Mouse (Mus musculus): ENCODE results near the gene Prr22. TPM values are rescaled to one million over a fixed set of nuclear protein-coding genes. Genes with fewer than 3 reads are reported as not detected.

Prr22 gene
- polyA plus RNA-seq, 1 experiment from 2014 or later = 2.3 TPM

DNA sequence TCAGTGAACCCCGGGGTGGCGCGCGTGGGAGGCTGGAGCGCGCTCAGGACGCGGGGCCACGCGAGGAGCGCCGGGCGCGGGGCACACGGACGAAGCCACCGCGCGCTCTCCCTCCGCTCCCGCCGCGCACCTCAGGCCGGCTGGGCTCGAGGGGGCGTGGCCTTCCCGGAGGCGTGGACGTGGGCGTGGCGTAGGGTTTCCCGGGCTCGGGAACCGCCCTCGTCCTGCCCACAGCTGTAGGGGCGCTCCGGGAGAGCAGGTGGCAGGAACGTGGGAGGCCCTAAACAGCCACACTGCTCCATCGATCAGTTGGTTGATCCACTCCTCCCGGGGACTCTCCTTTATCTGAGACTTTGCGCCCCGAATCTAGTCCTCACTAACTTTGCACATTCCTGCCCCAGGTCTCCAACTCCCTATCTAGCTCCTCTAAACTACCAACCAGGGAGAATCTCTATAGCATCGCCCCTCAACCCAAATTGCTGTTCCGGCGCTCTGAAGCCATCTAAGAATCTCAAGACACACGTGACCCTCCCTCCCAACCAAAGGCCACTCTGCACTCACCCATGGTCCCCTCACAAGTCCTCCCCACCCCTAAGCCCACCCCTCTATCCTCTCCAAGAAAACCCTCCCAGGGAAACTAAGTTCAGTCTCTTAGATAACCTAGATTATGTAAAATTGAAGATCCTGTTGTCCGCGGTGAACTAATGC is 12.5 kb upstream of the Prr22 start, which contains the start of gene Nrtn:
Gene Nrtn, minus strand, starts transcription at position 115 of the 708 bp plus-strand sequence.
- ATAC-seq (ENCODE audit: low FRiP score, low TSS enrichment) = peak; percentile 59

DNA sequence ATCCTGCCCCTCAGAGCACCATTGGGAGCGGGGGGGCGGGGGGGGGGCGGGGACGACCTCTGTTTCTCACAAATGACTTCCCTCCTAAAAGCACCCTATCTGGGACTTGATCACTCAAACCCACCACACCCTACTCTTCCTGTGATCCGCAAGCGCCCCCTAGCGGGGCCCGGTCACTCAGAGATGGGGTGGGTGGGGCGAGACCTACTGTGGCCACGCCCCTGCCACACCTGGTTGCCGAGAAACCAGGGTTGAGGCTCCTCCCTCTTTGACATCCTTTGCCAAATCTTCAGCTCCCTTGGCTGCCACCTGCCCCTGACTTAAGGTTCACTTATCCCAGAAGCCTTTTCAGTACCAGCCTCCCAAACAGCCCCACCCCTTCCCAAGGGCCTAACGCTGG is 11.9 kb upstream of the Prr22 start:
- 5% methylated on average over 12 of the region's 12 CpGs for WGBS
- Histone ChIP-seq H3K9ac (ENCODE audit: low read depth, low read length) (no peak overlapping the region), H3K9me3 (ENCODE audit: control insufficient read depth, low read length) (no peaks in the 10 kb centered on the region), H3K27me3 (ENCODE audit: control insufficient read depth, insufficient read depth, low read length) (peaks cover 41% of the 10 kb centered on the region), H3K4me2 (replicated peaks; ENCODE audit: low read depth, low read length) (0 out of 2 replicates have a peak overlapping the region, but pooled peaks have one; percentile 97), H3K4me1 (ENCODE audit: control insufficient read depth, insufficient read depth, low read length) (peaks cover 10% of the 10 kb centered on the region; the same call in 1 of the 2 replicates), H3K4me3 (ENCODE audit: low read length) (no peak overlapping the region), H3K27ac (ENCODE audit: low read depth, low read length) (no peak overlapping the region), H3K36me3 (ENCODE audit: control insufficient read depth, insufficient read depth, low read length) (no peaks in the 10 kb centered on the region)
- ATAC-seq (ENCODE audit: low FRiP score, low TSS enrichment) = 0 out of 2 replicates have a peak, but pooled peaks have one; percentile 14

More for the DNA sequence above, 12.5 kb upstream of the Prr22 start, which contains the start of gene Nrtn:
- Histone ChIP-seq H3K27ac (ENCODE audit: low read depth, low read length) (no peak within 1 kb of the TSS), H3K4me3 (ENCODE audit: low read length) (peak within 1 kb of the TSS; percentile 51), H3K9me3 (ENCODE audit: control insufficient read depth, low read length) (no peaks in the 10 kb centered on the region), H3K9ac (ENCODE audit: low read depth, low read length) (peak within 1 kb of the TSS; percentile 65), H3K36me3 (ENCODE audit: control insufficient read depth, insufficient read depth, low read length) (no peaks in the 10 kb centered on the region), H3K4me2 (replicated peaks; ENCODE audit: low read depth, low read length) (peak within 1 kb of the TSS; percentile 97), H3K27me3 (ENCODE audit: control insufficient read depth, insufficient read depth, low read length) (peaks cover 44% of the 10 kb centered on the region), H3K4me1 (ENCODE audit: control insufficient read depth, insufficient read depth, low read length) (peaks cover 9% of the 10 kb centered on the region; the same call in 1 of the 2 replicates)
- WGBS = under 1% methylated on average over 45 of the region's 48 CpGs

DNA sequence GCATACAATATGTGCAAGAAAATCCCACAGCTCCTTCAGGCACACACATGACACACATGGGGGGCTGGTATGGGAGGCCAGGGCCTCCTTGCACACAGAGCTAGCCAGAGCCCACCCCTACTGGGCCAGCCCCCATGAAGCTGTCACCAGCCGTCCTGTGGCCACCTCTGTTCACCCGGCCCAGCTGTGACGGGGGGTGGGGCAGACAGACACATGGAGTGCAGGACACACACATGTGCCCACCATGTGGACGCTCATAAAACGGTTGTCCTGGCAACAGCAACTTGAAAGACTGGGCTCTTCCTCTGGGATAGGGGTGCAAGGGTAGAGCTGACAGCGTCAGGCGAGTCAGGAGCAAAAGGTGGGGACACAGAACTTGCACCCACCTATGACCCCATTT is 10.8 kb upstream of the Prr22 start:
- Histone ChIP-seq H3K9ac (ENCODE audit: low read depth, low read length) (no peak overlapping the region), H3K4me3 (ENCODE audit: low read length) (no peak overlapping the region), H3K27me3 (ENCODE audit: control insufficient read depth, insufficient read depth, low read length) (peaks cover 30% of the 10 kb centered on the region), H3K4me2 (replicated peaks; ENCODE audit: low read depth, low read length) (no peak overlapping the region), H3K36me3 (ENCODE audit: control insufficient read depth, insufficient read depth, low read length) (no peaks in the 10 kb centered on the region), H3K27ac (ENCODE audit: low read depth, low read length) (no peak overlapping the region), H3K4me1 (ENCODE audit: control insufficient read depth, insufficient read depth, low read length) (peaks cover 10% of the 10 kb centered on the region; the same call in 1 of the 2 replicates), H3K9me3 (ENCODE audit: control insufficient read depth, low read length) (no peaks in the 10 kb centered on the region)
- WGBS = 32% methylated on average over 7 of the region's 7 CpGs
- no peak for ATAC-seq (ENCODE audit: low FRiP score, low TSS enrichment)

DNA sequence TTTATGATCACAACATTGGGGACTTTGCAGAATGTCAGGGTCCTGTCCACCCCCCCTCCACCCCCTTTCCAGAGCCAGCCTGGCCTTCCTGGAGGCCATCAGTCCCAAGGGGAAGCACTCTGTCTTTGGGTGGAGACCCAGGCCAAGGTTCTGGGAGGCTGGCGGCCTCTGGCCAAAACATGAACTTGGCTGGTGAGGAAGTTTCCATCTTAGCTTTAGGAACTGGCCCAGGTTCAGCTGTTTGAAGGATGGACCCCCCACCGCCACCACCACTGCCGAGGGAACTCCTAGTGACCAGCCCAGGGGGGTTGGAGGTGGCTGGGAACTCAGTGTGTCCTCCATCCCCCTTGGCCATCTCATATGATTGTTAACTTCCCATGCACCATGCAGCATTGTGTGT is 9.0 kb upstream of the Prr22 start:
- Histone ChIP-seq H3K4me1 (ENCODE audit: control insufficient read depth, insufficient read depth, low read length) (peaks cover 8% of the 10 kb centered on the region; the same call in 1 of the 2 replicates), H3K4me3 (ENCODE audit: low read length) (no peak overlapping the region), H3K27ac (ENCODE audit: low read depth, low read length) (no peak overlapping the region), H3K9ac (ENCODE audit: low read depth, low read length) (no peak overlapping the region), H3K36me3 (ENCODE audit: control insufficient read depth, insufficient read depth, low read length) (no peaks in the 10 kb centered on the region), H3K4me2 (replicated peaks; ENCODE audit: low read depth, low read length) (no peak overlapping the region), H3K27me3 (ENCODE audit: control insufficient read depth, insufficient read depth, low read length) (peaks cover 12% of the 10 kb centered on the region; the same call in 1 of the 2 replicates), H3K9me3 (ENCODE audit: control insufficient read depth, low read length) (no peaks in the 10 kb centered on the region)
- ATAC-seq (ENCODE audit: low FRiP score, low TSS enrichment) = no peak
- WGBS = 66% methylated on average over 3 of the region's 3 CpGs

DNA sequence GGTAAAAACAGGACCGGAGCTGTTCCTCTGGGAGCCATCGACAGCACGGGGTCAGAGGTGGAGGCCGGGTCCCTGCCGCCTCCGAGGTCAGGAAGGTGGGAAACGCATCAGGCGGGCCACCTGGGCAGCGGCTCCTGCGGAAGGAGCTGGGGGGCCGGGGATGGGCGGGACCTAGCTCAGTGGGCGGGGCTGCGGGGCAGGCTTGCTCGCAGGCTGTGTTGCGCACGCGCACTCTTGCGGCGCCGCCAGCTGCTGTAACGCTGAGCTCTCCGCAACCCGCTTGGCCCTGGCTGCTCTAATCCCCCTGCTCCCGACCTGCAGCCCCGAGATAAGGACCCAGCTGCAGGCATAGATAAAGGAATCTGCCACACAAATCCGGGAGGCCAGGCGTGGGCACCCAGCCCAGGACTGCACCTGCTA is 8.0 kb upstream of the Prr22 start:
- Histone ChIP-seq H3K9ac (ENCODE audit: low read depth, low read length) (peak overlapping the region; percentile 64), H3K36me3 (ENCODE audit: control insufficient read depth, insufficient read depth, low read length) (peaks cover 5% of the 10 kb centered on the region; the same call in 1 of the 2 replicates), H3K4me1 (ENCODE audit: control insufficient read depth, insufficient read depth, low read length) (peaks cover 8% of the 10 kb centered on the region; the same call in 1 of the 2 replicates), H3K9me3 (ENCODE audit: control insufficient read depth, low read length) (no peaks in the 10 kb centered on the region), H3K4me3 (ENCODE audit: low read length) (peak overlapping the region; percentile 46), H3K27ac (ENCODE audit: low read depth, low read length) (peak overlapping the region; percentile 63; the same call in 1 of the 2 replicates), H3K4me2 (replicated peaks; ENCODE audit: low read depth, low read length) (peak overlapping the region; percentile 83), H3K27me3 (ENCODE audit: control insufficient read depth, insufficient read depth, low read length) (peaks cover 3% of the 10 kb centered on the region; the same call in 1 of the 2 replicates)
- ATAC-seq (ENCODE audit: low FRiP score, low TSS enrichment) = peak; percentile 22
- WGBS = 0% methylated on average over 24 of the region's 28 CpGs

DNA sequence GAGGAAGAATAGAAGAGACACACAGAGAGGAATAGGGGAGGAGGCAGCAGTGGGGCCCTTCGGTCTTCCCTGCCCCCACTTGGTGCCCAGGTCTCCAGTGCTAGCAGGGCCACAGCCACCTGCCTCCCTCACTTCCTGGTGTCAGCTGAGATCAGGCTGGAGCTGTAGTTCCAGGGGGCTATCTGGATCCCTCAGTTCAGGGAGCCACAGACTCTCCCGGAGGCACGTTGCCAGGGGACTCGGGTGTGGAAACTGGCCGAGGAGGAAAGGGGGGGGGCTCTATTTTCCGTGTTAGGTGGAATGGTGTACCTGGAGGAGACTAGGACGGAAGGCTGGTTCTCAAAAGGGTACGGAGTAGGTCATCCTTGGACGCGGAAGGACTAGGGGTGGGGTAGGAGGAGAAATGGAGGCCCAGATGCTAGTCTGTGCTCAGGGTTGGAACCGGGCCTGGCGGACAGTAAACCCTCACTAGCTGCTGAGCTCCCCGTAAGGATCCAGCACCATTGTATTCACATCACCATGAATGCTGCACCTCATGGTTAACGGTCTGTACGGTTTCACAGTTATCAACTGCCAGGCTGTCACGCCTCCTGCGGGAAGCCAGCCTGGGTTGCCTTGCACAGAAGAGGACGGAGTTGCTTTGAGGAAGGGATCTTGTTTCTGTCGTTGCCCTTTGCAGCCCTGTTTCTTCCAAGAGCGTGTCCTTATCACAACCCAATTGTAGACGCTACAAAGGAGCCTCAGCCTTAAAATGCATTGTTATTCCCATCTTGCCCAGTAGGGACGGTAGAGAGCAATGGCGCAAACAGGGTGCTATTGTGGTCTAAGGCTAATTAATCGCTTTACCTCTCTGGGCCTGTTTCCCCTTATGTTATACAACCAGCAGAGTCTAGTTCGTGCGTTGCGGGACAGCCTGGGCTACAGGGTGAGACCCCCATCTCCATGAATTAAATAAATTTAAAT is 7.0 kb upstream of the Prr22 start:
- peak overlapping the region; percentile 46; the same call in 1 of the 2 replicates for H3K4me3 ChIP-seq (ENCODE audit: low read length)
- H3K4me1 ChIP-seq (ENCODE audit: control insufficient read depth, insufficient read depth, low read length) = peaks cover 8% of the 10 kb centered on the region; the same call in 1 of the 2 replicates

DNA sequence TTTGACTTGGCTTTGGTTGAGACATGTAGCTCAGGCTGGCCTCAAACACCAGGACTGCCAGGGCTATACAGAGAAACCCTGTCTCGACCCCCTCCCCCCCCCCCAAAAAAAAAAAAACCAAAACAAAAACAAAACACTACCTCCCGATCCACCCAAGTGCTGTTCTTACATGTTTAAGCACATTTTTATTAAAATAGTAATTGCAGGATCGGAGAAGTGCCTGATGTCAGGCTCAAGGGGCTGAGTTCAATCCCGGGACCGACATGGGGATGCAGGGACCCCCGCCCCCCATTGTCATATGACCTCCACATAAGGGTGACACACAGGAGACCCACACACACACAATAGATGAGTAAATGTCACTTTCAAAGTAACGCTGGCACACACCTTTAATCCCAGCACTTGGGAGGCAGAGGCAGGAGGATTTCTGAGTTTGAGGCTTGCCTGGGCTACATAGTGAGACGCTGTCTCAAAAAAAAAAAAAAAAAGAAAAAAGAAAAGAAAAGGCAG is 6.3 kb upstream of the Prr22 start:
- H3K4me2 ChIP-seq (replicated peaks; ENCODE audit: low read depth, low read length) = peak overlapping the region; percentile 59
- peaks cover 8% of the 10 kb centered on the region; the same call in 1 of the 2 replicates for H3K4me1 ChIP-seq (ENCODE audit: control insufficient read depth, insufficient read depth, low read length)
- no peak overlapping the region for H3K9ac ChIP-seq (ENCODE audit: low read depth, low read length)
- H3K4me3 ChIP-seq (ENCODE audit: low read length) = peak overlapping the region; percentile 66
- no peak for ATAC-seq (ENCODE audit: low FRiP score, low TSS enrichment)
- 80% methylated on average over 8 of the region's 8 CpGs for WGBS
- peak overlapping the region; percentile 94; the same call in 1 of the 2 replicates for H3K27ac ChIP-seq (ENCODE audit: low read depth, low read length)
- peaks cover 22% of the 10 kb centered on the region for H3K36me3 ChIP-seq (ENCODE audit: control insufficient read depth, insufficient read depth, low read length)
- no peaks in the 10 kb centered on the region; the same call in 1 of the 2 replicates for H3K27me3 ChIP-seq (ENCODE audit: control insufficient read depth, insufficient read depth, low read length)
- no peaks in the 10 kb centered on the region for H3K9me3 ChIP-seq (ENCODE audit: control insufficient read depth, low read length)

More for the DNA sequence above, 7.0 kb upstream of the Prr22 start:
- Histone ChIP-seq H3K27ac (ENCODE audit: low read depth, low read length) (peak overlapping the region; percentile 3; the same call in 1 of the 2 replicates), H3K9ac (ENCODE audit: low read depth, low read length) (no peak overlapping the region), H3K4me2 (replicated peaks; ENCODE audit: low read depth, low read length) (no peak overlapping the region), H3K9me3 (ENCODE audit: control insufficient read depth, low read length) (no peaks in the 10 kb centered on the region), H3K36me3 (ENCODE audit: control insufficient read depth, insufficient read depth, low read length) (peaks cover 15% of the 10 kb centered on the region), H3K27me3 (ENCODE audit: control insufficient read depth, insufficient read depth, low read length) (no peaks in the 10 kb centered on the region; the same call in 1 of the 2 replicates)
- WGBS = 47% methylated on average over 27 of the region's 27 CpGs
- no peak for ATAC-seq (ENCODE audit: low FRiP score, low TSS enrichment)

Measured in kidney, embryonic 14.5 days (tissue).